Mouse (Mus musculus) right cerebral cortex, adult 18-20 months (tissue): Measurements from ENCODE around the gene Dbt.
"Not testable (repeated sequence)": the region's sequence is repeated elsewhere in the genome, so short reads cannot be mapped to it uniquely, and the experiment has no call there.

Experiments
- DNase-seq: peaks from one replicate; pipeline ENCODE4 v3.0.0; 2022; ENCODE audit warnings: mixed read lengths

Dbt gene

GRCm38 (mm10) chr3:116542532-116542931 is 29.7 kb downstream of the Dbt start:
- no peak for DNase-seq

- no peak for DNase-seq
These were observed 34.6 kb downstream of the Dbt start for GRCm38 (mm10) chr3:116547430-116547829.

- peak; percentile 40 for DNase-seq
These were observed 38.5 kb downstream of the Dbt start for GRCm38 (mm10) chr3:116551362-116551761.

- not testable (repeated sequence) for DNase-seq
These were observed 48.4 kb downstream of the Dbt start for GRCm38 (mm10) chr3:116561315-116561714.

- DNase-seq = no peak
These were observed 49.7 kb downstream of the Dbt start, which contains the start of gene Lrrc39 for GRCm38 (mm10) chr3:116562408-116563094. TSS of gene Lrrc39 (plus strand) at chr3:116562973.

- no peak for DNase-seq
These were observed 50.2 kb downstream of the Dbt start for GRCm38 (mm10) chr3:116563095-116563492.

- no peak for DNase-seq
These were observed 57.8 kb downstream of the Dbt start for GRCm38 (mm10) chr3:116570628-116571027.

GRCm38 (mm10) chr3:116577286-116577685 is 64.4 kb downstream of the Dbt start:
- no peak for DNase-seq

- peak; percentile 77 for DNase-seq
These were observed 69.3 kb downstream of the Dbt start for GRCm38 (mm10) chr3:116582201-116582600.

- no peak for DNase-seq
These were observed 81.3 kb downstream of the Dbt start for GRCm38 (mm10) chr3:116594076-116594727.

GRCm38 (mm10) chr3:116594728-116595602 is 82.1 kb downstream of the Dbt start, which contains the start of gene Sass6:
TSS of gene Sass6 (plus strand) at chr3:116594982.
- DNase-seq = peak; percentile 98

GRCm38 (mm10) chr3:116595603-116595991 is 82.7 kb downstream of the Dbt start:
- no peak for DNase-seq
